Mouse (Mus musculus) liver, embryonic 14.5 days (tissue): ENCODE data around the gene Uox.

Experiments
- CTCF ChIP-seq: IDR thresholded peaks from 2 replicates; pipeline ENCODE4 v1.5.1; 2016; ENCODE audit warnings: antibody characterized with exemption, low read depth, control low read depth
- EP300 ChIP-seq: IDR thresholded peaks from 2 replicates; pipeline ENCODE4 v1.6.1; 2016; ENCODE audit warnings: antibody characterized with exemption, low read depth

DNA sequence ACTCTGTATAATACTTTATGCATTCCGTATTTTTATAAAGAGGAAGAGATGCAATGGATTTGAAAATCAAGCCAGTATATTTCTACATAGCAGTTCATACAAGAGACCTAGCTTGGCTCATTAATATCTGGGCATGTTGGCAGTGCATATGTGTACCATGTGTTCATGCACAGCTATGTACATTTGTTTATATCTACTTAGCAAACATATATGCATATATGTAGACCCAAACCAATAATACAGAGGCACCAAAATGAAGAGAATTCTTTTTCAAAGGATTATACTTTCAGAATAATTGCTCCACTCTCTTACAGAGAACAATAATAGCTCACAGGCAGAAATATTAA is 5.2 kb upstream of the Uox start:
- no peak for TF ChIP-seq EP300
- no peak for TF ChIP-seq CTCF
